Mouse (Mus musculus): Measurements from ENCODE around the gene Bcdin3d.
A peak's percentile ranks its signal among the peaks of the same experiment; 100 is the strongest.
"Not testable (repeated sequence)": the region's sequence is repeated elsewhere in the genome, so short reads cannot be mapped to it uniquely, and the experiment has no call there.

Bcdin3d gene

DNA sequence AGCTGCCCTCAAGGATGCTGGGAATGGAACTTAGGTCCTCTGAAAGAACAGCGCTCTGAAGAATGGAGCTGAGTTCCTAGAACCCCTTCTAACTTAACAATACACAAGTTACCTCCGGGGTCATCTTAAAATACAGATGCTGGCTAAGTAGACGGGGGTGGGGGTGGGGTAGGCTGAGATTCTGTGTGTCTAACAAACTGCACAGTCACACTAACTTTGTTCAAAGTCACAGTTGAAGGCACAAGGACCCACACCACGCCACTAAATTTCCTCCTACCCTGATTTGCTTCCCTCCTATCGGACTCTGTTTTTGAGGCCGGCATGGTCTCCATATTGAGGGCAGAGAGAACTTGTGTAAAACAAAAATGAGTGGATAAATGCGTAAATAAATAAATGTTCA is 1.6 kb downstream of the Bcdin3d start:
- no peak for DNase-seq (ENCODE audit: low spot score)

DNA sequence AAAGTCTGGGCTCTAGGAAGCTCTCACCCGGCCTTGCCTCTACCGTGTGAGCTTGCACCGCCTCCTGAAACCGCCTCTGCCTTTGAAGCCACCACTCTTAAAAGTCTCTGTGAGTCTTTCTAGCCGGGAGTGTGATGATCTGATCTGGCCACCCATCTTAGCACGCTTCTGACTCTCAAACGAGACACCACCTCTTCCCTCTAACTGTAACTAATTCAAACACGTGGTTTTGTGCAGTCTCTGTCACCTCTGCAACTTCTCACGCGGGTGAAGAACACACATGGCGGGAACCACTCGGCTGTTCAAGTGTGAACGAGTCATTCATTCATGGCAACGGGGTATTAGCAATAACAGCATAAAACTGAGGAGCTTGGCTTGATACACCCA is 2.9 kb downstream of the Bcdin3d start:
- DNase-seq (ENCODE audit: low spot score) = no peak

DNA sequence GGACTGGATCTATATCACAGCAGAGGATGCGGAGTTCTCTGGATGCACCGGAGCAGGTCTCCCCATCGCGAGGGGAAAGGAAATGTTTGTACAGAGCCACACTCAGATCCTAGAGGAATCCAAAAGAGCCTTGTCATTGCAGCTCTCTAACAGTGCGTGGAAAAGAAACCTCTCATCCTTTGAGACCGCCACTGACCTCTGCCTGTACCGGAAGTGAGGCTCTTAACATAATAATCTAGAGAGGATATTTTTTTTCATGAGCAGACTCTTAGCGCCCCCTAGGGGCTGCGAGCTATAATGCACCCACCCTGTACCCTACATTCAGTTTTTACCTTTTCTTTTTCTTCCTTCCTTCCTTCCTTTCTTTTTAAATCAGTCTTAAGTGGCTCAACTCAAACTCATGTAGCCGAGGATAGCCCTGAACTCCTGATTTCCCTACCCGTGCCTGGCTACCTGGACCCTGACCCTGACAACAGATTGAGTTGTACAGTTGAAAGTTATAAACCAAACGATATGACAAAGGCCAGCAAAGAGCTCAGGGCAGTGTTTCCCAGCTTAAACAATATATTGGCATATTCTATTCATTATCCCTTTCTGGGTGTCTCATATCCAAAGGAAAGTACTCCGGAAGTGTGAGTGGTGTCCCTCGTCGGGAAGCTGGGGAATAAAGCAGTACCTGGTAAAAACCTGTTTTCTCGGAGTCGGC is 3.4 kb downstream of the Bcdin3d start:
- DNase-seq (ENCODE audit: low spot score) = peak; percentile 16

DNA sequence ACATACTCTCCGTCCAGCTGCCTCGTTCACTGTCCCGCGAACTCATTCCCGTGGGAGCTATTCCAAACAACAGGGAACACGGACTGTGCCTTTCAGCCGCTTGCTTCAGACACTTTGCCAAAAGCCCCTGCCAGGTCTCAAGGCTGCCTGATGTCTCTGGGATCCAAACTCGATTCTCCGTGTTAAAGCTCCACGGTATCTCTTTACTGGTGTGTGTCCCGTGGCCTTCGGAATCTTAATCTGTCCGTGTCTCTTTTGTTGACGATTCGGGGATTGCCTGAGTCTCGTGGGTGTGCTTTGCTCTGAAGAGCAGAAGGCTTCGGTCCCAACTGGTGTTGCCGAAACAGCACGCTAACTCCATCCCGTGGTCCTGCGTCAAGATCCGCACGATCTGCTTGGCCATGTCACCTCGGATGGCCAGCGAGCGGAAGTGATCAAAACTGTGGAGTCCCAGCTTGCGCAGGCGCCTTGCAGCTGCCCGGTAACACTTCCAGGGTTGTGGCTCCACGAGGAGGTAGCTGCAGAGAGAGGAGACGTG is 4.2 kb downstream of the Bcdin3d start:
- no peak for DNase-seq (ENCODE audit: low spot score)

DNA sequence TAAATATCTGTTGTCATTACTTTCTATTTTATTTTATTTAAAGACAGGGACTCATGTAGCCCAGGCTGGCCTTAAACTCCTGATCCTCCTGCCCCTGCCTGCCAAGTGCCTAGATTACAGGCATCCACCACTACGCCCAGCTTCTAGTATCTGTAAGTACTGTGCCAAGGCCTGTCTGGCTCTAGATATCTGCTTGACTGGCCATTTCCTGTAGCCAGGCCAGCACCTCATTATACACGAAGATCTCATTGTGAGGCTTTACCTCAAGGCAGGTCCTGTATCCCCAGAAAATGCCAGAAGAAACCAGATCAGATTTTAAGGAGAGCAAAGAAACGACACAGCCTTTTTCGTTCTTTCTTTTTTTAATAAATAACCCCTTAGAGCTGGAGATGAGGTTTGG is 4.8 kb downstream of the Bcdin3d start:
- DNase-seq (ENCODE audit: low spot score) = no peak

DNA sequence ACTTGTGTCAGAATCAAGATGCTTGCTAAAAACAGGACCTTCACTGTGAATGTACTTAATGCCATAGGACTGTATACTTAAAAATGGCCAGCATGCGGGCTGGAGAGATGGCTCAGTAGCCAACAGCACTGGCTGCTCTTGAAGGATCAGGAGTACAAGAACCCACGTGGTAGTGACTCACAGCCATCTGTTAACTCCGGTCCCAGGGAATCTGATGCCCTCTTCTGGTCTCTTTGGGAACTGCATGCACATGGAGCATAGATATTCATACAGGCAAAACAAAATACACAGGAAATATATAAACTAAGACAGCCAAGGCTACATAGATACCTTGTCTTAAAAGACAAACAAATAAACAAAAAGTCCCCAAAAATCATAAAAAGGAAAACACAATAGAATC is 5.5 kb downstream of the Bcdin3d start:
- peak; percentile 45 for DNase-seq (ENCODE audit: low spot score)

DNA sequence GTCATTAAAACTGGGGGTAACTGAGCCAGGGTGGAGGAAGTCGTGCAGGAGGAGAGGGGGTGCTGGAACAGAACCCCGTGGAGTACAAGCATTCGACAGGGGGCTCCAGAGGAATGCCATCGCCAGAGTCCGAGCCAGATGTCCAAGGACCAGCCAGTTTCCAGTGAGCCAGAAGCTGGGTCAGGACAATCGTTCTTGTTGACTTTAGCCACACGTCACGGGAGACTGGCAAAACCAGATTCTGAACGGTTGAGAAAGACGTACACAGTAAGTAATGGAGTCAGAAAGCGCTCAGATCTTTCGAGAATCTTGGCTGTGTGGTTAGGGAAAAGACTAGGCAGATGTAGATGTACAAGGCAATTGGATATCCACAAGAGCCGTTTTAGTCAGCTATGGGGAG is 11.3 kb downstream of the Bcdin3d start:
- DNase-seq (ENCODE audit: low spot score) = no peak

DNA sequence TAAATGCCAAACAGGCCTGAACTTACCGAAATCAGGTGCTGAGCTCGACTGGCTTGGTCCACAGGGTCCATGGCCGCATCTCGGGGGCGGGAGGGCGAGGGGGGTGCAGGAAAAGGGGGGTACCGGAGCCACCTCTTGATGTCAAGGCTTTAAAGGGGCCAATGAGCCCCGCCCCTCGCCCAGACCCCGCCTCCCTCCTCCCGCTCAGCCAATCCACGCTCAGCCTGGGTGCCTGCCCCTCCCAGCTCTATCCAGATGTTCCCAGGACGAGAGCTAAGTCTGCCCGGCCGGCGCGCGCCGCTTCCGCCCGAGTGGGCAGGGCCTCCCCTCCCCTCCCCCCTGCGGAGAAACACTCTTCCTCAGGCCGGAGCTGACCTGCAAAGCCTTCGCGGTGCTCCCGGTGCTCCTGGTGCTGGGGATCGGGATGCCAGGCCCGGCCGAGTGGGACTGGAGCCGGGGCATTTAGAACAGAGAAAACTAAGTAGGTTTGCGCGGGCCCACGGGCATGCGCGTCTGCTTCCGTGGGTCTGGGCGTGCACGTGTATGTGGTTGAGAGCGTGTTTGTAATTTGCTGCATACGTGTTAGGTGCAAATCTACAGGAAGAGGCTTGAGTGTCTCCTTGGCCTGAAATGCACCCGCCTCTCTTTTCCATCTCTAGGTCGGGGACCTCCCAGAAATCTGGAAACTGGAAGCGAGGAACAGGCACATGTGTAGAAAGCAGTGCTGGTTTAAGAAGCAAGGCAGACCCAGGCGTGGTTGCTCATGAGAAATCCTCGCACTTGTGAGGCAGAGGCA is 16.7 kb downstream of the Bcdin3d start, which contains the start of gene Nckap5l:
Gene Nckap5l (minus strand): TSS at position 143 of the 796 bp plus-strand sequence.
- DNase-seq (ENCODE audit: low spot score) = peak; percentile 83

DNA sequence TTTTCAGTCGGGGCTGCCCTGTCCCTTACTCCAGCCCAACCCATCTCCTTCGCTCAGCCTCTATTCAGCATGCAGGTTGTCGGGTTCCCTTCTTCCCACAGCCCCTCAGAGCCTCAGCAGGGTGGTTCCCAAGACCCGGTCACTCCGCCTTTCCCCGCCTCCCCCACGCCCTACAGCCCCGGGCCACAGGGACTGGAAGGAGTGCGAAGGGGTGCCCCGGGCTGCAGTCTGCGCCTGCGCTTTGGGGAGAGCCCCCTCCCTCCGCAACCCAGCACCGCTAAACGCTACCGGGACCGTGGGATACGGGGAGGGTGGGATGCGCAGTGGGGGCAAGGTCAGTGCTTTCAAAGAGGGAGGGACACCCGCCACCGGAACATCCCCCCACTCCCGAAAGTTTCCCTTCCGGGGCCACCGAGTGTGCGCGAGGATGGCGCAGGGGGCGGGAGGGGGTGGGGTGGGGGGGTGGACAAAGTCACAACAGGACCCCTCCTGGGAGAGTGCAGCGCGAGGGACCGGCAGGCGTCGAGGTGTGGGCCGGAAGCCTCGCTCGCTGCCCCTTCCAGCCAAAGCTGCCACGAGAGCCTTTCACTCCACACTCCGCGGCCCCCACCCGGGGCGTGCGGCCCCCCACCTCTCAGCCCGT is 17.4 kb downstream of the Bcdin3d start:
- peak; percentile 54 for DNase-seq (ENCODE audit: low spot score)

DNA sequence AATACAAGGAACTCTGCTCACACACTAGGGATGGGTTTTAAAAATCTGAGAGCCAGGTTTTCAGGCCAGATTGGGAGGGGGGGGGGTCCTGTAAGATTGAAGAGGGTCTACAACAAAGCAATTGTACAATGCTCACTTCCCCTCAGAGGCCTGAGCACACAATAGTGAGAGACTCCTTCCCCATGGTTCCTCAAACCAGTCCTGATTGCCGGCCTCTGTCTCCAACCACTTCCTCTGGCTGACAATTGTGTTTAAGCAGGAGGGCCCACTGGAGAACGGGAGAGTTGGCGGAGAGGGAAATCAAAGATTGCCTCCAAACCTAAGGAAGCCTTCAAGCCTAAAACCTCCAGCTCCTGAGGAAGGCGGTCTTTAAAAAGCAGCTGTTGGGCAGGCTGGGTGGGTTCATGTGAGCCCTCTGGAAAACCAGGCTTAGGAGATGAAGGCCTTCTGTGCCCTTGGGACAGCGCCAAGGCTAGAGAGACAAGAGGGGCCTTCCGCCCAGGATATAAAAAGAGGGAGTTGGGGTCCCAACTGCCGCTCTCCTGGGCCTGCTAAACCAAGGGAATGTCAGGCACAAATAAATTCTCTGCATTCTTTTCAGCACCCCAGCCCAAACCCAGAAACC is 18.1 kb downstream of the Bcdin3d start:
- DNase-seq (ENCODE audit: low spot score) = no peak

DNA sequence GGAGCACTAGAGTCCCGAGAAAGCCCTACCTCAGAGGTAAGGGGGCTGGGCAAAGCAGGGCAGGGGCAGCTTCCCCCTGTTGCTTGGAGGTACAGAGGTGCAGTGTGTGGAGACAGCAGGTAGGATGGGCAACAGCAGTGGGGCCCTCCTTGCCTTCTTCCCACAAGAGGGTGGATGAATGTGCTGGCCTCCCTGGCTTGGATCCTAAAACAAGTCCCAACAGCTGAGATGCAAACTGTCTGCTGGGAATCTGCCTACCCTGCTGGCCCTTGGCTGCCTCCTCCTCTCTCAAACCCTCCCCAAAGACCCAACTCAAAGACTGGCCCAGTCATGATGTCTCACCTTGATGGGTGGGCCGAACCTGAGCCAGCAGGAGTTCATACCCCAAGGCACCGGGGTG is 19.1 kb downstream of the Bcdin3d start:
- no peak for DNase-seq (ENCODE audit: low spot score)

DNA sequence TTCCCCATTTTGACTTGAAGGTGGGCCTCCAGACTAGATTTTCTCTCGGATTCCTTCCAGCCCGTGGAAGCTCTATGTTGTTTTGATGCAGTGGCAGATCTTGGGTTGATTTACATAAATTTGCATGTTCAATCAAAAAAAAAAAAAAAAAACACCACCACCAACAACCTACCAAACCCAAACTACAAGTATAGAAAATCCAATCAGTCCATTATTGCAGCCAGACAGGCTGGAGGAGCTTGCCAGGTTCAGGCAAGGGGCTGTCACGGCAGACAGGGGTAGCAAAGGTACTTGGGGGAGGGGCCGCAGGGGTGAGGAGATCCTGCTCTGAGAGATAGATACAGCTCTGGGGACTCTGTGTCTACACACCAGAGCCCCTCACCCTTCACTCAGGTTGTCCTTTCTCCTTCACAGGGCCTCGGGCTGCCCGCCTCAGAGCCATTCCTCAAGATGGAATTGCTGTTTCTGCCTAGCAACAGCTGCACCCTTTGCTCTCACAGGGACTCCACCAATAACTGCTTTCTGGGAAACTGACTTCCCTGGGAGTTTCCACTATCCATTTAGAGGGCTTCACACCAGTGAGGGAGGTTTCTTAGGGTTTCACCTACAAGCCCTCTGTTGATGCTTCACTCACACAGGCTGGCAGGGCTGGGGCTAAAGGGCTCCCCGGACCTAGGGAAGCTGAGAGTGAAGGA is 19.8 kb downstream of the Bcdin3d start:
- no peak for DNase-seq (ENCODE audit: low spot score)

DNA sequence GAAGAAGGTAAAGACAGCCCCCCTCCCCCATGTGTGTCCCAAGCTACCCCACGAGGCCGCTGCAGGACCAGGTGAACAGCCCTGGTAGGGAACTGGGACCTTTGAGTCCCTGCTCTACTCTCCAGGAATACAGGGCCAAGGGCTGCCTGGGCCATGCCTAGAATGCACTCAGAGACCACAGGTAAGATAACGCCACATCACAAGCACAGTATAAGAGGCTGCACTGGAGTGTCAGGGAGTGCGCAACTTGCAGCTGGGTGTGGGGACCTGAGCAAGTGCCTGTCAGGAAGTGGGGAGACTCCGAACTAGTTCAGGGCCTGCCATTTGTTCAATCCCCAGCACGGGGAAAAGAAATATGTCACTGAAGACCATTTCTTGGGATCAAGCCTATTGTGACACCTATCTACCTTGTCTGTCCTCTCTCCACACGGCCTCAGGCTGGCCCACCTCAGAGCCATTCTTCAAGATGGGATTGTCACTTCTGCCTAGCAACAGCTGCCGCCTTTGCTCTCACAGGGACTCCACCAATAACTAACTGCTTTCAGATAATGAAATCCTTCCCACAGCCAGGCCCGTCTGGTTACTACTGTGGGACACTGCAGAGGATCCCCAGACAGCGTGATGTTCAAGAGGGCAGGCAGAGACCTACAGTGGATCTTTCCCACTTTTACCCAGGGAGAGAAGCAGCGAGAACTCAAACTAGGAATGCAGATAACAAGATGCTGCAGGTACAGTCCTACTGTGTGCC is 21.2 kb downstream of the Bcdin3d start:
- no peak for DNase-seq (ENCODE audit: low spot score)

DNA sequence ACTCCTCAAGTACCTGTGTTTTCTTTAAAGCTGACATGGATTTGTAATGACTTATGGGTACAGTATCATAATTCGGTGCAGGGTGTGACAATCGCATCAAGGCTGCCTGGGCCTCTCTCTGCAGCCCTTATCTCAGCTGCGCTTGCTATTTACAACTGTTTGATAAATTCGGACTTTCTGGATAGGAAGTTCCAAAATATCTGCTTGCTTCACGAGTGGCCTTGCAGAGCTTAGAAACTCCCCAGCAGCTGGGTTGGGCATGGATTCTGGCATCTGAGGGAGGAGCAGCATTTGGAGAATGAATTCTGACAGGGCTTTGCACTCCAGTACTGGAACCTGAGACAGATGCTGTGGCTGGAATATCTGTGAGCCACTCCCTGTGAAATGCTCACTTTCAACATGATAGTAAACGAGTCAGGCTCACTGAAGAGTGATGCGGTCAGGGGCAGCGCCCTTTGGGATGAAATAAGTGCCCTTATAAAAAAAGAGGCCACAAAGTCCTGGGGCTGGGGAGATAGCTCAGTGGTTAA is 24.7 kb downstream of the Bcdin3d start:
- no peak for DNase-seq (ENCODE audit: low spot score)

DNA sequence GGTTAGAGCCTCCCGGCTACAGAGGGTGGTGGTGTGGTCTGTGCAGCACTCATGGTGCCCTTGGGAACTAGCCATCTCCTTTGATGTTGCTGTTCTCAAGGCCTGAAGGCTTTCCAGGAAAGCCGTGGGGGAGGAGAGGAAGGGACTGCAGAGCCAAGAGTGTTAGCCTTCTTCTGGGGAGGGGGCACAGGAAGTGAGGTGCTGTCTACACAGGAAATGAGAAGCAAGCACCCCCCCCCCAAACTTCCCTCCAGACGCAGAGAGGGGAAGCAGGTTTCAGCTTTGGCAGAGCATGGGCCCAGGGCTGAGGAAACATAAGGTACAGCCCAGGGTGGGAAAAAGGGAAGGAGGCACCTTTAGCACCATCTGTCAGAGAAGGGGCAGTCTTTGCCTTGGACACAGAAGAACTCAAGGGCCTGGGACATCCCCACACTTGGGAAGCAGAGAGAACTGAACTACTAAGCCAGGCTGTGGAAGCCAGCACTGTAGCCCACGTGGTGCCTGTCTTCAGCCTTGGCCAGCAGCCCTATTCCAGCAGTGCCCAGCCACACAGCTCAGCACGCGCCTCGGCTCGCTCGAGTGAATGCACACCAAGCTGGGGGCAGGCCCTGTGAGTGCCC is 25.3 kb downstream of the Bcdin3d start:
- peak; percentile 22 for DNase-seq (ENCODE audit: low spot score)

DNA sequence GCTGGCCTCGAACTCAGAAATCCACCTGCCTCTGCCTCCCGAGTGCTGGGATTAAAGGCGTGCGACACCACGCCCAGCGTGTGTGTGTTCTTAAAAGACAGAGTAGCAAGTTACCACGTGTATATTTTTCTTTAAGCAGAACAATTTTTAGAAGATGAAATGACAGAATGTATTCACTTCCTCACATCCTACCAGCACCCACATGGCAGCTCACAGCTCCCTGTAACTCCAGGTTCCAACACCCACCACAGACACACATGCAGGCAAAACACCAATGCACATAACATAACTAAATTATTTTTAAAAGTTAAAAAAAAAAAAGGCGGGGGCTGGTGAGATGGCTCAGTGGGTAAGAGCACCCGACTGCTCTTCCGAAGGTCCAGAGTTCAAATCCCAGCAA is 28.4 kb downstream of the Bcdin3d start:
- not testable (repeated sequence) for DNase-seq (ENCODE audit: low spot score)

DNA sequence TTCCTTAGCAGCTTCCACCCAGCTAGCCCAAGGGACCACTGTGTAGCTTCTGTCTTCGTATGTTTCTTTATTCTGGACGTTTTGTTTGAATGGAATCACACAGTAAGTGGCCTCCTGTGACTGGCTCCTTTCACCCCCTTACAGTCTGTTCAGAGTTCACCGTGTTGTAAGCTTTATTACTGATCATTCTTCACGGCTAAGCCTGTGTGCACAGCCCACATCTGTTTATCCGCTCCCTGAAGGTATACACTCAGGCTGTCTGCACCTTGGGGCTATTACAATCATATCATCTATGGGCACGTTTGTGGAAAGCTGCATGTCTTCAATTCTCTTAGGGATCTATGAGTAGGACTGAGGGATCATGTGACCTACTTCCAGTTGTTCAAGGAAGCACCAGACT is 29.0 kb downstream of the Bcdin3d start:
- no peak for DNase-seq (ENCODE audit: low spot score)

DNA sequence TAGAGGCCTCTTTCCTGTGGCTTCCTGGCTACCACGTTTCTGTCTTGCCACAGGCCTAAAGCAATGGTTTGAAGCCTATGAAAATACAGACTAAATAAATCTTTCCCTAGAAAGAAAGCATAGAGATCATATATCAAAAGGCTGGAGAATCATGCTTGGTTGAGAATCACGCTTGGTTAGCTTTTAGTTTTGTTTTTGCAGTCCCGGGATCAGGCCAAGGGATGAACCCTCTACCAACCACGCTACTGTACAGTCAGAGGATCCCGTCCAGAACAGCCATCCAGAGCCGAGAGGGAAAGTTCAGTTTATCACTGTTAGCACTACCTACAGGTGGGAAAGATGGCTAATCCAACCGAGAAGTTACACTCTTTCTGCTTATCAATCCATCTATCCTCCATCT is 32.2 kb downstream of the Bcdin3d start:
- DNase-seq (ENCODE audit: low spot score) = no peak

DNA sequence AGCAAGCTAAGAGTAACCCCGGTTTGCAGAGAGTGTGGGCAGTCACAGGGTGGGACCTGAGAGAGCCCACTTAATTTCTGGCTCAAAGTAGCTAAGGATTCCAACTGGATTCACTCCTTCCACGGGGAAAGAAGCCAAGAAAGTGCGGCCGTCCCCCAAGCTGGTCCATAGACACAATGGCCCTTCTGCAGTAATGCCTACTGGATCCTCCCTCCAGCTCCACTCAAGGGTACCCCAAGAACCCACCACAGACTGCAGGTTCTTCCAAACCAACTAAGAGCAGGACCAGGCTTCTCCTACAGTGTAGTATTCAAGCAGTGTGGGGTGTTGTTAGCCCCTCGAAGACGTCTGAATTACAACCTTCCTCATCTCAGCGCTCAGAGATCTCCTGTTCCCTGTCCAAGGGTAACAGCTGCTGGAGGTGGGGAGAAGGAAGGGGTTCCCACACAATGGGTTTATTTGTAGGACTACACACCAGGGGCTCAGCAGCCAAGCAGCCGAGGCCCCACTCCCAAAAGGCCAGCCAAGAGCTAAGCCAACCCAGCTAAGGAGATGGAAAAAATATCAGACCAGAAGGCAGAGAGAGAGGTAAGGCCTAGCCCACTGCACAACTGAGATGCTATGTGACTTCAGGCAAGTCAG is 33.6 kb downstream of the Bcdin3d start:
- no peak for DNase-seq (ENCODE audit: low spot score)

Data from ovary, postnatal 10 days (tissue).